Mouse (Mus musculus): ENCODE measurements around the gene Cul7. TPM values are rescaled to one million over a fixed set of nuclear protein-coding genes. Genes with fewer than 3 reads are reported as not detected.

The Cul7 gene
- total and polyA plus RNA-seq, 2 experiments from 2014 or later = 24.0 to 89.9 TPM

- 57% methylated on average over 15 of the region's 15 CpGs for WGBS
- Histone ChIP-seq H3K4me1 (ENCODE audit: insufficient read depth) (peaks cover 5% of the 10 kb centered on the region; the same call in 1 of the 2 replicates), H3K4me3 (ENCODE audit: low read depth, low read length) (no peak overlapping the region), H3K4me2 (ENCODE audit: low read depth) (no peak overlapping the region), H3K9ac (no peak overlapping the region), H3K36me3 (ENCODE audit: insufficient read depth) (peaks cover 2% of the 10 kb centered on the region; the same call in 1 of the 2 replicates), H3K27ac (ENCODE audit: low read depth, low read length) (no peak overlapping the region), H3K9me3 (ENCODE audit: low read length) (no peaks in the 10 kb centered on the region), H3K27me3 (ENCODE audit: insufficient read depth, low read length) (no peaks in the 10 kb centered on the region)
- no peak for TF ChIP-seq CTCF (IDR thresholded peaks at IDR 0.05; ENCODE audit: low read depth)
- DNase-seq (no peak), ATAC-seq (no peak)
These were observed 40.2 kb upstream of the Cul7 start for GRCm38 (mm10) chr17:46609721-46610514.

- no peak for TF ChIP-seq CTCF (IDR thresholded peaks at IDR 0.05; ENCODE audit: low read depth)
- H3K36me3 ChIP-seq (ENCODE audit: insufficient read depth) = peaks cover 2% of the 10 kb centered on the region; the same call in 1 of the 2 replicates
- H3K27me3 ChIP-seq (ENCODE audit: insufficient read depth, low read length) = no peaks in the 10 kb centered on the region
- no peaks in the 10 kb centered on the region for H3K4me1 ChIP-seq (ENCODE audit: insufficient read depth)
- H3K9ac ChIP-seq = no peak overlapping the region
- DNase-seq (no peak), ATAC-seq (no peak)
- no peak overlapping the region for H3K4me3 ChIP-seq (ENCODE audit: low read depth, low read length)
- 95% methylated on average over 6 of the region's 6 CpGs for WGBS
- H3K4me2 ChIP-seq (ENCODE audit: low read depth) = no peak overlapping the region
- H3K9me3 ChIP-seq (ENCODE audit: low read length) = no peaks in the 10 kb centered on the region
- no peak overlapping the region for H3K27ac ChIP-seq (ENCODE audit: low read depth, low read length)
These were observed 38.8 kb upstream of the Cul7 start for GRCm38 (mm10) chr17:46611316-46611715.

GRCm38 (mm10) chr17:46612189-46612588, 37.9 kb upstream of the Cul7 start:
- Histone ChIP-seq H3K36me3 (ENCODE audit: insufficient read depth) (peaks cover 2% of the 10 kb centered on the region; the same call in 1 of the 2 replicates), H3K4me3 (ENCODE audit: low read depth, low read length) (no peak overlapping the region), H3K27ac (ENCODE audit: low read depth, low read length) (no peak overlapping the region), H3K27me3 (ENCODE audit: insufficient read depth, low read length) (no peaks in the 10 kb centered on the region), H3K4me1 (ENCODE audit: insufficient read depth) (no peaks in the 10 kb centered on the region), H3K9ac (no peak overlapping the region), H3K4me2 (ENCODE audit: low read depth) (no peak overlapping the region), H3K9me3 (ENCODE audit: low read length) (no peaks in the 10 kb centered on the region)
- 49% methylated on average over 2 of the region's 2 CpGs for WGBS
- no peak for TF ChIP-seq CTCF (IDR thresholded peaks at IDR 0.05; ENCODE audit: low read depth)
- no peak for DNase-seq
- ATAC-seq = no peak

GRCm38 (mm10) chr17:46612820-46613219, 37.3 kb upstream of the Cul7 start:
- no peaks in the 10 kb centered on the region for H3K9me3 ChIP-seq (ENCODE audit: low read length)
- 14% methylated on average over 4 of the region's 4 CpGs for WGBS
- ATAC-seq = no peak
- no peak for DNase-seq
- H3K36me3 ChIP-seq (ENCODE audit: insufficient read depth) = peaks cover 2% of the 10 kb centered on the region; the same call in 1 of the 2 replicates
- H3K4me3 ChIP-seq (ENCODE audit: low read depth, low read length) = no peak overlapping the region
- H3K27ac ChIP-seq (ENCODE audit: low read depth, low read length) = no peak overlapping the region
- H3K4me2 ChIP-seq (ENCODE audit: low read depth) = no peak overlapping the region
- TF ChIP-seq CTCF (IDR thresholded peaks at IDR 0.05; ENCODE audit: low read depth) = no peak
- no peak overlapping the region for H3K9ac ChIP-seq
- peaks cover 2% of the 10 kb centered on the region for H3K4me1 ChIP-seq (ENCODE audit: insufficient read depth)
- H3K27me3 ChIP-seq (ENCODE audit: insufficient read depth, low read length) = no peaks in the 10 kb centered on the region

GRCm38 (mm10) chr17:46613229-46613628, 36.9 kb upstream of the Cul7 start:
- no peak for TF ChIP-seq CTCF (IDR thresholded peaks at IDR 0.05; ENCODE audit: low read depth)
- Histone ChIP-seq H3K4me3 (ENCODE audit: low read depth, low read length) (no peak overlapping the region), H3K9me3 (ENCODE audit: low read length) (no peaks in the 10 kb centered on the region), H3K4me1 (ENCODE audit: insufficient read depth) (peaks cover 6% of the 10 kb centered on the region), H3K27ac (ENCODE audit: low read depth, low read length) (no peak overlapping the region), H3K9ac (no peak overlapping the region), H3K36me3 (ENCODE audit: insufficient read depth) (peaks cover 2% of the 10 kb centered on the region; the same call in 1 of the 2 replicates), H3K4me2 (ENCODE audit: low read depth) (no peak overlapping the region), H3K27me3 (ENCODE audit: insufficient read depth, low read length) (no peaks in the 10 kb centered on the region)
- no peak for ATAC-seq
- 39% methylated on average over 3 of the region's 3 CpGs for WGBS
- DNase-seq = no peak

- no peak for TF ChIP-seq CTCF (IDR thresholded peaks at IDR 0.05; ENCODE audit: low read depth)
- no peak overlapping the region for H3K4me3 ChIP-seq (ENCODE audit: low read depth, low read length)
- no peak overlapping the region for H3K9ac ChIP-seq
- H3K36me3 ChIP-seq (ENCODE audit: insufficient read depth) = no peaks in the 10 kb centered on the region
- no peaks in the 10 kb centered on the region for H3K27me3 ChIP-seq (ENCODE audit: insufficient read depth, low read length)
- H3K27ac ChIP-seq (ENCODE audit: low read depth, low read length) = no peak overlapping the region
- H3K9me3 ChIP-seq (ENCODE audit: low read length) = no peaks in the 10 kb centered on the region
- H3K4me2 ChIP-seq (ENCODE audit: low read depth) = peak overlapping the region; percentile 16; the same call in 1 of the 2 replicates
- H3K4me1 ChIP-seq (ENCODE audit: insufficient read depth) = peaks cover 30% of the 10 kb centered on the region
- DNase-seq = no peak
- 57% methylated on average over 12 of the region's 12 CpGs for WGBS
- no peak for ATAC-seq
These were observed 32.3 kb upstream of the Cul7 start for GRCm38 (mm10) chr17:46617799-46618198.

GRCm38 (mm10) chr17:46618394-46618768, 31.8 kb upstream of the Cul7 start:
- no peak for TF ChIP-seq CTCF (IDR thresholded peaks at IDR 0.05; ENCODE audit: low read depth)
- peak overlapping the region; percentile 16; the same call in 1 of the 2 replicates for H3K4me2 ChIP-seq (ENCODE audit: low read depth)
- H3K36me3 ChIP-seq (ENCODE audit: insufficient read depth) = no peaks in the 10 kb centered on the region
- 12% methylated on average over 6 of the region's 6 CpGs for WGBS
- ATAC-seq (no peak), DNase-seq (no peak)
- H3K9ac ChIP-seq = peak overlapping the region; percentile 39; the same call in 1 of the 2 replicates
- no peak overlapping the region for H3K4me3 ChIP-seq (ENCODE audit: low read depth, low read length)
- no peaks in the 10 kb centered on the region for H3K27me3 ChIP-seq (ENCODE audit: insufficient read depth, low read length)
- no peaks in the 10 kb centered on the region for H3K9me3 ChIP-seq (ENCODE audit: low read length)
- H3K4me1 ChIP-seq (ENCODE audit: insufficient read depth) = peaks cover 30% of the 10 kb centered on the region
- H3K27ac ChIP-seq (ENCODE audit: low read depth, low read length) = peak overlapping the region; percentile 64; the same call in 1 of the 2 replicates
